Mouse (Mus musculus) MEL (cell line): ENCODE results near the gene Zbtb7a. TPM values are rescaled to one million over a fixed set of nuclear protein-coding genes. Genes with fewer than 3 reads are reported as not detected.
A peak's percentile ranks its signal among the peaks of the same experiment; 100 is the strongest.

Experiments used
- DNase-seq: peaks from one replicate; pipeline ENCODE4 v3.0.0; 2011; ENCODE audit warnings: low read depth, low spot score
- H3K27ac ChIP-seq: 2 replicates; pipeline ENCODE4 v1.5.1; 2012; ENCODE audit warnings: low read depth, mild to moderate bottlenecking, control low read depth, low read length, moderate library complexity; ENCODE audit not compliant: control insufficient read depth
- H3K27me3 ChIP-seq, 2 experiments: fragments of 150-350 bp in 1 of 2; sonication (generic) in 1 of 2; 2 replicates each; pipeline ENCODE4 v1.6.1; 2012; ENCODE audit warnings: low read length in 2 of 2, mild to moderate bottlenecking in 2 of 2, improper control_type of control experiment in 1 of 2, moderate library complexity in 1 of 2; ENCODE audit not compliant: insufficient read depth in 2 of 2, control insufficient read depth in 1 of 2
- H3K36me3 ChIP-seq, 2 experiments: 2 replicates each; pipeline ENCODE4 v1.6.1; 2012 to 2014; ENCODE audit warnings: low read length in 2 of 2, improper control_type of control experiment in 1 of 2, inconsistent platforms in 1 of 2, mild to moderate bottlenecking in 1 of 2; ENCODE audit not compliant: insufficient read depth in 2 of 2, control insufficient read depth in 1 of 2
- H3K4me1 ChIP-seq, 2 experiments: fragments of 150-350 bp in 1 of 2; sonication (generic) in 1 of 2; 2 replicates each; pipeline ENCODE4 v1.6.1; 2012; ENCODE audit warnings: low read length in 2 of 2, improper control_type of control experiment in 1 of 2, mild to moderate bottlenecking in 1 of 2; ENCODE audit not compliant: insufficient read depth in 2 of 2, control insufficient read depth in 1 of 2
- H3K4me3 ChIP-seq, 2 experiments: fragments of 150-350 bp in 1 of 2; sonication (generic) in 1 of 2; 2 replicates each; pipeline ENCODE4 v1.5.1; 2012; ENCODE audit warnings: low read depth in 2 of 2, low read length in 2 of 2, mild to moderate bottlenecking in 2 of 2, moderate library complexity in 2 of 2, control low read depth in 1 of 2, improper control_type of control experiment in 1 of 2; ENCODE audit not compliant: control insufficient read depth in 1 of 2, insufficient read depth in 1 of 2
- H3K79me2 ChIP-seq: 2 replicates; pipeline ENCODE4 v1.6.1; 2012; ENCODE audit warnings: mild to moderate bottlenecking, low read length, moderate library complexity; ENCODE audit not compliant: control insufficient read depth, poor library complexity, insufficient read depth
- H3K9ac ChIP-seq: 2 replicates; pipeline ENCODE4 v1.6.1; 2012; ENCODE audit warnings: low read depth, mild to moderate bottlenecking, control low read depth, low read length, moderate library complexity; ENCODE audit not compliant: control insufficient read depth, poor library complexity, severe bottlenecking
- H3K9me3 ChIP-seq: fragments of 150-350 bp; sonication (generic); replicated peaks from 2 replicates; pipeline ENCODE4 v1.6.1; 2012; ENCODE audit warnings: mild to moderate bottlenecking, low read length, improper control_type of control experiment, moderate library complexity; ENCODE audit not compliant: insufficient read depth
- BHLHE40 ChIP-seq: IDR thresholded peaks from 2 replicates; pipeline ENCODE4 v1.6.1; 2012; ENCODE audit warnings: low read depth, mild to moderate bottlenecking, inconsistent platforms, low read length, improper control_type of control experiment, borderline replicate concordance
- CHD2 ChIP-seq: IDR thresholded peaks from 2 replicates; pipeline ENCODE4 v1.6.1; 2011; ENCODE audit warnings: low read length, improper control_type of control experiment
- E2F4 ChIP-seq: IDR thresholded peaks from 2 replicates; pipeline ENCODE4 v1.6.1; 2011; ENCODE audit warnings: low read depth, low read length, improper control_type of control experiment, borderline replicate concordance
- ETS1 ChIP-seq: IDR thresholded peaks from 2 replicates; pipeline ENCODE4 v1.6.1; 2012; ENCODE audit warnings: low read depth, mild to moderate bottlenecking, inconsistent platforms, low read length, improper control_type of control experiment, moderate library complexity
- GABPA ChIP-seq: IDR thresholded peaks from 2 replicates; pipeline ENCODE4 v1.6.1; 2012; ENCODE audit warnings: low read depth, mild to moderate bottlenecking, inconsistent platforms, low read length, improper control_type of control experiment, moderate library complexity
- GATA1 ChIP-seq: IDR thresholded peaks from 2 replicates; pipeline ENCODE4 v1.6.1; 2011; ENCODE audit warnings: low read depth, low read length, improper control_type of control experiment
- HCFC1 ChIP-seq: IDR thresholded peaks from 2 replicates; pipeline ENCODE4 v1.6.1; 2012; ENCODE audit warnings: low read depth, mild to moderate bottlenecking, inconsistent platforms, low read length, improper control_type of control experiment, moderate library complexity
- JUND ChIP-seq: IDR thresholded peaks from 2 replicates; pipeline ENCODE4 v1.6.1; 2011; ENCODE audit warnings: low read depth, mild to moderate bottlenecking, improper control_type of control experiment, low read length
- KAT2A ChIP-seq: conservative IDR thresholded peaks from 2 replicates; pipeline ENCODE4 v1.6.1; 2012; ENCODE audit warnings: low read depth, low read length, improper control_type of control experiment, inconsistent platforms
- MAFK ChIP-seq: IDR thresholded peaks from 2 replicates; pipeline ENCODE4 v1.6.1; 2011; ENCODE audit warnings: low read depth, mild to moderate bottlenecking, low read length, improper control_type of control experiment, borderline replicate concordance
- MAX ChIP-seq: IDR thresholded peaks from 2 replicates; pipeline ENCODE4 v1.6.1; 2011; ENCODE audit warnings: low read length, improper control_type of control experiment
- MAZ ChIP-seq: IDR thresholded peaks from 2 replicates; pipeline ENCODE4 v1.6.1; 2012; ENCODE audit warnings: low read depth, mild to moderate bottlenecking, inconsistent platforms, low read length, improper control_type of control experiment
- MEF2A ChIP-seq: IDR thresholded peaks from 2 replicates; pipeline ENCODE4 v1.6.1; 2014; ENCODE audit warnings: low read depth, mild to moderate bottlenecking, inconsistent platforms, low read length, improper control_type of control experiment; ENCODE audit not compliant: poor library complexity, insufficient replicate concordance, severe bottlenecking; ENCODE audit errors: extremely low read depth
- MXI1 ChIP-seq: IDR thresholded peaks from 2 replicates; pipeline ENCODE4 v1.6.1; 2011; ENCODE audit warnings: mild to moderate bottlenecking, low read depth, low read length, improper control_type of control experiment
- MYB ChIP-seq: IDR thresholded peaks from 2 replicates; pipeline ENCODE4 v1.6.1; 2011; ENCODE audit warnings: mild to moderate bottlenecking, low read depth, low read length, improper control_type of control experiment
- MYC ChIP-seq: IDR thresholded peaks from 2 replicates; pipeline ENCODE4 v1.6.1; 2011; ENCODE audit warnings: low read depth, mild to moderate bottlenecking, low read length, improper control_type of control experiment, moderate library complexity
- NELFE ChIP-seq: IDR thresholded peaks from 2 replicates; pipeline ENCODE4 v1.6.1; 2011; ENCODE audit warnings: low read depth, low read length, improper control_type of control experiment
- NRF1 ChIP-seq: IDR thresholded peaks from 2 replicates; pipeline ENCODE4 v1.6.1; 2014; ENCODE audit warnings: low read depth, mild to moderate bottlenecking, inconsistent platforms, low read length, improper control_type of control experiment, moderate library complexity; ENCODE audit not compliant: poor library complexity, insufficient read depth, severe bottlenecking
- POLR2A ChIP-seq, 2 experiments: IDR thresholded peaks; 2 replicates each; pipeline ENCODE4 v1.6.1; 2011 to 2012; ENCODE audit warnings: low read length in 2 of 2, mild to moderate bottlenecking in 2 of 2, control low read depth in 1 of 2, improper control_type of control experiment in 1 of 2, low read depth in 1 of 2, moderate library complexity in 1 of 2; ENCODE audit not compliant: control insufficient read depth in 1 of 2, insufficient read depth in 1 of 2, poor library complexity in 1 of 2
- POLR2AphosphoS5 ChIP-seq: IDR thresholded peaks from 2 replicates; pipeline ENCODE4 v1.6.1; 2012; ENCODE audit warnings: low read depth, borderline replicate concordance, mild to moderate bottlenecking, inconsistent platforms, low read length, moderate library complexity, mixed read lengths
- SIN3A ChIP-seq: IDR thresholded peaks from 2 replicates; pipeline ENCODE4 v1.6.1; 2012; ENCODE audit warnings: low read length, improper control_type of control experiment, inconsistent platforms
- TAL1 ChIP-seq: IDR thresholded peaks from 2 replicates; pipeline ENCODE4 v1.6.1; 2012; ENCODE audit warnings: mild to moderate bottlenecking, inconsistent platforms, low read length, moderate library complexity, mixed read lengths
- TBP ChIP-seq: IDR thresholded peaks from 2 replicates; pipeline ENCODE4 v1.8.0; 2011; ENCODE audit warnings: low read depth, low read length, improper control_type of control experiment
- TCF12 ChIP-seq: IDR thresholded peaks from 2 replicates; pipeline ENCODE4 v1.6.1; 2014; ENCODE audit warnings: low read depth, mild to moderate bottlenecking, inconsistent platforms, low read length, improper control_type of control experiment, moderate library complexity
- UBTF ChIP-seq: IDR thresholded peaks from 2 replicates; pipeline ENCODE4 v1.6.1; 2012; ENCODE audit warnings: low read depth, mild to moderate bottlenecking, inconsistent platforms, low read length, improper control_type of control experiment, moderate library complexity, borderline replicate concordance; ENCODE audit not compliant: insufficient read depth
- USF1 ChIP-seq: IDR thresholded peaks from 2 replicates; pipeline ENCODE4 v1.6.1; 2014; ENCODE audit warnings: low read depth, mild to moderate bottlenecking, inconsistent platforms, low read length, improper control_type of control experiment, moderate library complexity
- USF2 ChIP-seq, 2 experiments: IDR thresholded peaks; 2 replicates each; pipeline ENCODE4 v1.6.1; 2011 to 2012; ENCODE audit warnings: improper control_type of control experiment in 2 of 2, low read length in 2 of 2, borderline replicate concordance in 1 of 2, inconsistent platforms in 1 of 2, low read depth in 1 of 2, mild to moderate bottlenecking in 1 of 2; ENCODE audit not compliant: insufficient read depth in 1 of 2
- ZC3H11A ChIP-seq: IDR thresholded peaks from 2 replicates; pipeline ENCODE4 v1.6.1; 2012; ENCODE audit warnings: low read depth, mild to moderate bottlenecking, inconsistent platforms, low read length, improper control_type of control experiment
- ZKSCAN1 ChIP-seq: IDR thresholded peaks from 2 replicates; pipeline ENCODE4 v1.6.1; 2012; ENCODE audit warnings: low read depth, mild to moderate bottlenecking, inconsistent platforms, low read length, improper control_type of control experiment, moderate library complexity
- ZNF384 ChIP-seq: IDR thresholded peaks from 2 replicates; pipeline ENCODE4 v1.6.1; 2012; ENCODE audit warnings: low read depth, mild to moderate bottlenecking, inconsistent platforms, low read length, improper control_type of control experiment
- polyA plus RNA-seq, 2 experiments: library from polyadenylated mRNA; stranded (reverse) in 1 of 2; unstranded in 1 of 2; fragments of >175 nt in 1 of 2; fragments of >200 nt in 1 of 2; gene quantifications; 2 replicates each; pipeline versions ENCODE4 v1.2.1 to v1.2.4; 2012; ENCODE audit warnings: low replicate concordance in 2 of 2, low read depth in 1 of 2; ENCODE audit not compliant: insufficient read length in 2 of 2, insufficient read depth in 1 of 2, missing spikeins in 1 of 2
- total RNA-seq: library from RNA; depleted of rRNA; stranded (reverse); fragments of 300-350 nt; gene quantifications from 2 replicates; pipeline ENCODE4 v1.2.3, GENCODE M21; 2012

Gene Zbtb7a
- total and polyA plus RNA-seq, 3 experiments: 25.3 to 45.4 (median 40.6) TPM

DNA sequence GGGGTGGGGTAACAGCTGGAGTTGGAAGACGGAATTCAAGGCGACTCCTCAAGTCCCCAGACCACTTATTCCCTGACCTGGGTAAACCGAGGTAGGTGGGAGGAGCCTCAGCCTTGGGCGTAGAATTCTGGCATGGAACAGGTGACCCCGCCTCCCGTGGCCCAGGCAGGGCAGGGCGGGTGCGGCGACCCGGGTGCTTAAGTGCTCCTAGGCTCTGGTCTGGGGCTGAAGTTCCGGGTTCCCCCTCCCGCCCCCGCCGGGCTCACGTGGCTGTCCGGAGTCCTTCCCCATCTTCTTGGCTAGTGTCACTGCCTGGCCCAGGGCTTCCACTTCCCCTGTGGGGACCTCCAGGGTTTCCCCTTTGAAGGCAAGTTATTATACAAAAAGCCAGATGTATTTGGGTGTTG is 836 bp upstream of the Zbtb7a start (continued):
- TF ChIP-seq MAZ (peak; percentile 92), NRF1 (no peak), TAL1 (no peak), TBP (peak; percentile 80), ZKSCAN1 (no peak), UBTF (no peak), ZC3H11A (no peak), MEF2A (no peak), CHD2 (no peak), GATA1 (no peak), ETS1 (peak; percentile 69), POLR2AphosphoS5 (no peak), USF1 (peak; percentile 94)

DNA sequence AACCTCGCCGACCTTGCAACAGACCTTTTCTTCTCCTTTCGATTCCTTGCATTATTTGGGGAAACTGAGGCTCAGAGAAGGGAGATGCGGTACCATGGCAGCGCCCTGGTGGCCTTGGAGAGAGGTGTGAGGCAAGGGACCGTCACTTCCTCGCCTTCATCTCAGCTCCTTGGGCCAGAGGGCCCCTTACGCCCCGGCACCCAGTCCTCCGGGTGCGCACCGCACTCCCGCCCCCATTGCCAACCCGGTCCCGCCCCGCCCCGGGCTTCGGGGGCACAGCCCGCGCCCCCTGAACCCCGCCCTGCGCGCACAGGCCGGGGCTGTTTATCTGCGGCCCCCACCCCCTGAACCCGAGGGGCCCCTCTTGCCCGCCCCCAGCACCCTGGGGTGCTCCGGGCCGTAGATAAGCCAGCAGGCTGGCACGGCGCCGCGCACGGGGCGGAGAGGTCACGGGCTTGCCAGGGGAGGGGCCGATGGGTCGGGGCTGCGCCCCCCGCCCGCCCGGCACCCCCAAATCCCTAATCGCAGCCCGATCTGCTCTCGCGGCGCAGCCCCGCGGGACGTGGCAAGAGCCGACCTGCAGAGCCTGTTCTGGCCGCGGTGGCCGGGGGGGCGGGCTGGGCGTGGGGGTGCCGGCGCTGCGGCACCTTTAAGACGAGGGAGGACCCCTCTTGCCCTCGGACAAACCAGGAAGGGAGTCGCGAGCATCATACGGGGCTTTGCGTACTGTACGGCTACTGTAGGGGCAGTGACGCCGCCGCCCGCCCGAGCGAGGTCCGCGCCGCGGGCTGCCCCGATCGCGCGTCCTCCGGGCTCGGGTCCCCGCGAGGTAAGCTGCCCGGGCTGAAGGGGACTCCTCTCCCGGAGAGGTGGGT is 1.0 kb downstream of the Zbtb7a start:
- H3K9ac ChIP-seq: peak overlapping the region; percentile 95
- peak; percentile 92 for DNase-seq
- H3K36me3 ChIP-seq: peaks cover 0 to 12% of the 10 kb centered on the region in 2 experiments; a peak in 2 of 4 replicates
- peaks cover 44% of the 10 kb centered on the region for H3K79me2 ChIP-seq
- peak overlapping the region; percentile 96 for H3K27ac ChIP-seq
- H3K4me3 ChIP-seq: peak overlapping the region; percentile 88 to 97
- peaks cover 2 to 12% of the 10 kb centered on the region in 2 experiments; a peak in 3 of 4 replicates for H3K4me1 ChIP-seq
- H3K9me3 ChIP-seq: no peaks in the 10 kb centered on the region
- no peaks in the 10 kb centered on the region for H3K27me3 ChIP-seq
- TF ChIP-seq TCF12 (peak; percentile 86), JUND (0 out of 2 replicates have a peak, but pooled peaks have one; percentile 26), MYB (no peak), ZNF384 (peak; percentile 55), MXI1 (peak; percentile 69), TAL1 (no peak; the same call in 1 of the 2 replicates), MAZ (peak; percentile 99), MAFK (no peak), KAT2A (0 out of 2 replicates have a peak, but pooled peaks have one; percentile 32), E2F4 (no peak), TBP (peak; percentile 41; the same call in 1 of the 2 replicates), SIN3A (peak; percentile 85), MYC (peak; percentile 18; the same call in 1 of the 2 replicates), GABPA (no peak), POLR2AphosphoS5 (peak; percentile 30; the same call in 1 of the 2 replicates), ZKSCAN1 (no peak), ETS1 (peak; percentile 83), MEF2A (peak; percentile 32; the same call in 1 of the 2 replicates), HCFC1 (peak; percentile 70; the same call in 1 of the 2 replicates), USF2 (IDR thresholded peaks at IDR 0.05; ENCODE audit: borderline replicate concordance in 1 of 2, insufficient read depth in 1 of 2, low read depth in 1 of 2, low read length in 2 of 2) (no peak), GATA1 (peak; percentile 53; the same call in 1 of the 2 replicates), CHD2 (no peak), POLR2A (IDR thresholded peaks at IDR 0.05; ENCODE audit: control insufficient read depth in 1 of 2, insufficient read depth in 1 of 2, low read depth in 1 of 2, low read length in 2 of 2, poor library complexity in 1 of 2) (peak; percentile 55 to 57; a peak in 2 of 4 replicates), NELFE (peak; percentile 64), BHLHE40 (peak; percentile 80), MAX (no peak)
